Mouse (Mus musculus): ENCODE measurements around the gene Cacna2d3. TPM values are rescaled to one million over a fixed set of nuclear protein-coding genes. Genes with fewer than 3 reads are reported as not detected.

Gene Cacna2d3
- polyA plus RNA-seq, 1 experiment from 2014 or later: 38.5 TPM

- no peaks in the 10 kb centered on the region for H3K27me3 ChIP-seq (ENCODE audit: control insufficient read depth, insufficient read depth, low read length)
- no peak for ATAC-seq (ENCODE audit: low FRiP score, low TSS enrichment)
- H3K4me2 ChIP-seq (ENCODE audit: low read length): no peak overlapping the region
- no peaks in the 10 kb centered on the region; the same call in 1 of the 2 replicates for H3K4me1 ChIP-seq (ENCODE audit: control insufficient read depth, insufficient read depth, low read length)
- WGBS: 85% methylated on average over 8 of the region's 8 CpGs
- DNase-seq: no peak
- no peaks in the 10 kb centered on the region for H3K9me3 ChIP-seq (ENCODE audit: control insufficient read depth, low read length)
- H3K27ac ChIP-seq (replicated peaks; ENCODE audit: low read depth, low read length): no peak overlapping the region
- no peaks in the 10 kb centered on the region for H3K36me3 ChIP-seq (ENCODE audit: control insufficient read depth, insufficient read depth, low read length)
- no peak overlapping the region for H3K4me3 ChIP-seq (replicated peaks; ENCODE audit: low read depth, low read length)
- H3K9ac ChIP-seq (replicated peaks; ENCODE audit: low read length): no peak overlapping the region
Observed at GRCm38 (mm10) chr14:29558440-29558839, 163.2 kb downstream of the Cacna2d3 start.

GRCm38 (mm10) chr14:29556152-29556551 lies 165.5 kb downstream of the Cacna2d3 start:
- Histone ChIP-seq H3K4me1 (ENCODE audit: control insufficient read depth, insufficient read depth, low read length) (no peaks in the 10 kb centered on the region; the same call in 1 of the 2 replicates), H3K9me3 (ENCODE audit: control insufficient read depth, low read length) (no peaks in the 10 kb centered on the region), H3K27me3 (ENCODE audit: control insufficient read depth, insufficient read depth, low read length) (no peaks in the 10 kb centered on the region), H3K4me2 (ENCODE audit: low read length) (no peak overlapping the region), H3K9ac (replicated peaks; ENCODE audit: low read length) (no peak overlapping the region), H3K36me3 (ENCODE audit: control insufficient read depth, insufficient read depth, low read length) (no peaks in the 10 kb centered on the region), H3K4me3 (replicated peaks; ENCODE audit: low read depth, low read length) (no peak overlapping the region), H3K27ac (replicated peaks; ENCODE audit: low read depth, low read length) (no peak overlapping the region)
- WGBS: 90% methylated on average over 3 of the region's 3 CpGs
- DNase-seq (no peak), ATAC-seq (ENCODE audit: low FRiP score, low TSS enrichment) (no peak)

GRCm38 (mm10) chr14:29552471-29552870 lies 169.2 kb downstream of the Cacna2d3 start:
- Histone ChIP-seq H3K36me3 (ENCODE audit: control insufficient read depth, insufficient read depth, low read length) (no peaks in the 10 kb centered on the region), H3K4me2 (ENCODE audit: low read length) (no peak overlapping the region), H3K4me1 (ENCODE audit: control insufficient read depth, insufficient read depth, low read length) (no peaks in the 10 kb centered on the region), H3K4me3 (replicated peaks; ENCODE audit: low read depth, low read length) (no peak overlapping the region), H3K9me3 (ENCODE audit: control insufficient read depth, low read length) (no peaks in the 10 kb centered on the region), H3K9ac (replicated peaks; ENCODE audit: low read length) (no peak overlapping the region), H3K27me3 (ENCODE audit: control insufficient read depth, insufficient read depth, low read length) (no peaks in the 10 kb centered on the region), H3K27ac (replicated peaks; ENCODE audit: low read depth, low read length) (no peak overlapping the region)
- no peak for ATAC-seq (ENCODE audit: low FRiP score, low TSS enrichment)
- DNase-seq: no peak
- 75% methylated on average over 5 of the region's 5 CpGs for WGBS

GRCm38 (mm10) chr14:29548646-29549045 lies 173.0 kb downstream of the Cacna2d3 start:
- H3K4me1 ChIP-seq (ENCODE audit: control insufficient read depth, insufficient read depth, low read length): no peaks in the 10 kb centered on the region
- H3K27ac ChIP-seq (replicated peaks; ENCODE audit: low read depth, low read length): no peak overlapping the region
- H3K9ac ChIP-seq (replicated peaks; ENCODE audit: low read length): no peak overlapping the region
- ATAC-seq (ENCODE audit: low FRiP score, low TSS enrichment) (no peak), DNase-seq (no peak)
- no peak overlapping the region for H3K4me2 ChIP-seq (ENCODE audit: low read length)
- H3K9me3 ChIP-seq (ENCODE audit: control insufficient read depth, low read length): no peaks in the 10 kb centered on the region
- H3K36me3 ChIP-seq (ENCODE audit: control insufficient read depth, insufficient read depth, low read length): no peaks in the 10 kb centered on the region
- WGBS: 45% methylated on average over 5 of the region's 5 CpGs
- no peak overlapping the region for H3K4me3 ChIP-seq (replicated peaks; ENCODE audit: low read depth, low read length)
- H3K27me3 ChIP-seq (ENCODE audit: control insufficient read depth, insufficient read depth, low read length): no peaks in the 10 kb centered on the region

- Histone ChIP-seq H3K27ac (replicated peaks; ENCODE audit: low read depth, low read length) (no peak overlapping the region), H3K4me2 (ENCODE audit: low read length) (no peak overlapping the region), H3K27me3 (ENCODE audit: control insufficient read depth, insufficient read depth, low read length) (no peaks in the 10 kb centered on the region), H3K9ac (replicated peaks; ENCODE audit: low read length) (no peak overlapping the region), H3K9me3 (ENCODE audit: control insufficient read depth, low read length) (no peaks in the 10 kb centered on the region), H3K36me3 (ENCODE audit: control insufficient read depth, insufficient read depth, low read length) (no peaks in the 10 kb centered on the region), H3K4me3 (replicated peaks; ENCODE audit: low read depth, low read length) (no peak overlapping the region), H3K4me1 (ENCODE audit: control insufficient read depth, insufficient read depth, low read length) (peaks cover 12% of the 10 kb centered on the region)
- DNase-seq: no peak
- no peak for ATAC-seq (ENCODE audit: low FRiP score, low TSS enrichment)
- WGBS: 79% methylated on average over 3 of the region's 3 CpGs
Observed at GRCm38 (mm10) chr14:29530516-29530915, 191.1 kb downstream of the Cacna2d3 start.

GRCm38 (mm10) chr14:29528696-29529095 lies 193.0 kb downstream of the Cacna2d3 start:
- Histone ChIP-seq H3K36me3 (ENCODE audit: control insufficient read depth, insufficient read depth, low read length) (no peaks in the 10 kb centered on the region), H3K9me3 (ENCODE audit: control insufficient read depth, low read length) (no peaks in the 10 kb centered on the region), H3K27me3 (ENCODE audit: control insufficient read depth, insufficient read depth, low read length) (no peaks in the 10 kb centered on the region), H3K4me3 (replicated peaks; ENCODE audit: low read depth, low read length) (no peak overlapping the region), H3K27ac (replicated peaks; ENCODE audit: low read depth, low read length) (peak overlapping the region; percentile 20; the same call in 1 of the 2 replicates), H3K4me1 (ENCODE audit: control insufficient read depth, insufficient read depth, low read length) (peaks cover 12% of the 10 kb centered on the region), H3K9ac (replicated peaks; ENCODE audit: low read length) (no peak overlapping the region), H3K4me2 (ENCODE audit: low read length) (no peak overlapping the region)
- no peak for ATAC-seq (ENCODE audit: low FRiP score, low TSS enrichment)
- WGBS: 57% methylated on average over 10 of the region's 10 CpGs
- DNase-seq: peak; percentile 60

GRCm38 (mm10) chr14:29519751-29520669 lies 201.7 kb downstream of the Cacna2d3 start:
- no peak overlapping the region for H3K9ac ChIP-seq (replicated peaks; ENCODE audit: low read length)
- peak overlapping the region; percentile 49; the same call in 1 of the 2 replicates for H3K27ac ChIP-seq (replicated peaks; ENCODE audit: low read depth, low read length)
- no peaks in the 10 kb centered on the region for H3K4me1 ChIP-seq (ENCODE audit: control insufficient read depth, insufficient read depth, low read length)
- no peaks in the 10 kb centered on the region for H3K9me3 ChIP-seq (ENCODE audit: control insufficient read depth, low read length)
- peak; percentile 41 for DNase-seq
- H3K4me2 ChIP-seq (ENCODE audit: low read length): no peak overlapping the region
- 38% methylated on average over 7 of the region's 7 CpGs for WGBS
- H3K27me3 ChIP-seq (ENCODE audit: control insufficient read depth, insufficient read depth, low read length): no peaks in the 10 kb centered on the region
- ATAC-seq (ENCODE audit: low FRiP score, low TSS enrichment): no peak
- no peak overlapping the region for H3K4me3 ChIP-seq (replicated peaks; ENCODE audit: low read depth, low read length)
- no peaks in the 10 kb centered on the region for H3K36me3 ChIP-seq (ENCODE audit: control insufficient read depth, insufficient read depth, low read length)

- no peaks in the 10 kb centered on the region for H3K27me3 ChIP-seq (ENCODE audit: control insufficient read depth, insufficient read depth, low read length)
- H3K4me3 ChIP-seq (replicated peaks; ENCODE audit: low read depth, low read length): no peak overlapping the region
- 20% methylated on average over 5 of the region's 5 CpGs for WGBS
- H3K36me3 ChIP-seq (ENCODE audit: control insufficient read depth, insufficient read depth, low read length): no peaks in the 10 kb centered on the region
- H3K4me2 ChIP-seq (ENCODE audit: low read length): no peak overlapping the region
- ATAC-seq (ENCODE audit: low FRiP score, low TSS enrichment) (no peak), DNase-seq (no peak)
- peaks cover 8% of the 10 kb centered on the region for H3K4me1 ChIP-seq (ENCODE audit: control insufficient read depth, insufficient read depth, low read length)
- no peaks in the 10 kb centered on the region for H3K9me3 ChIP-seq (ENCODE audit: control insufficient read depth, low read length)
- H3K27ac ChIP-seq (replicated peaks; ENCODE audit: low read depth, low read length): no peak overlapping the region
- H3K9ac ChIP-seq (replicated peaks; ENCODE audit: low read length): no peak overlapping the region
Observed at GRCm38 (mm10) chr14:29502667-29503066, 219.0 kb downstream of the Cacna2d3 start.

Data from midbrain, embryonic 14.5 days (tissue).